Mouse (Mus musculus) ES-Bruce4 (cell line): ENCODE results near the gene Hdac9.

Experiments used
- CTCF ChIP-seq: IDR thresholded peaks from one replicate; pipeline ENCODE4 v1.8.1; 2011; ENCODE audit warnings: low read depth, low read length
- EP300 ChIP-seq: IDR thresholded peaks from 2 replicates; pipeline ENCODE4 v1.6.1; 2011; ENCODE audit warnings: low read depth, low read length; ENCODE audit not compliant: insufficient read depth
- POLR2A ChIP-seq: IDR thresholded peaks from one replicate; pipeline ENCODE4 v1.8.1; 2011; ENCODE audit warnings: low read length; ENCODE audit not compliant: insufficient read depth

DNA sequence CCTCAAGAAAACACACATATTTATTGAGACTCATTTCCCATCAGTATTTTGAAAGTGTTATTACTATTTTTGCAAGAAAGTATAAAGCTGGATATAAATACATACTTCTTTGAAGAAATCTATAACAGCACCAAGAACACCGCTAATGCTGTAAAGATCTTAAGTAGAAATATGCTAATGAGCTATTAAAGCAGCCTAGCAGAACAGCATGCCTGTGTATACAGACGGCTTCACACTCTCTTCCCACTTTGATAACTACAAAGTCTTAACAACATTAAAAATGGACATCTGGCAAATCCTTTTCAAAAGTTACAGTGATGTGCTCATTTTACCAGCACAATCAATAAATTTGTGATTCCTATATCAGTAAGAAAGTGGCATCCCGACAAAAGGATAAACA is 88.2 kb downstream of the Hdac9 start:
- TF ChIP-seq CTCF, result no peak
- no peak for TF ChIP-seq POLR2A
- TF ChIP-seq EP300, result no peak
